Mouse (Mus musculus) embryonic facial prominence, embryonic 14.5 days (tissue): ENCODE results near the gene Sez6. TPM values are rescaled to one million over a fixed set of nuclear protein-coding genes. Genes with fewer than 3 reads are reported as not detected.

ENCODE experiments used
- ATAC-seq: fragments of 200-750 bp; cut with Nextera tagmentation; 2 replicates; pipeline ENCODE4 v1.8.0; 2017; ENCODE audit warnings: low read depth, moderate number of reproducible peaks, moderate TSS enrichment
- DNase-seq: peaks from one replicate; pipeline ENCODE4 v3.0.0-alpha.2; 2015; ENCODE audit warnings: low spot score
- H3K27ac ChIP-seq: fragments of 300-500 bp; sonication (generic); replicated peaks from 2 replicates; pipeline ENCODE4 v1.5.1; 2014; ENCODE audit warnings: low read depth, mild to moderate bottlenecking, low read length, moderate library complexity
- H3K27me3 ChIP-seq: fragments of 300-500 bp; sonication (generic); replicated peaks from 2 replicates; pipeline ENCODE4 v1.6.1; 2014; ENCODE audit warnings: low read length; ENCODE audit not compliant: control insufficient read depth, insufficient read depth
- H3K36me3 ChIP-seq: fragments of 300-500 bp; sonication (generic); 2 replicates; pipeline ENCODE4 v1.6.1; 2014; ENCODE audit warnings: low read length, mixed read lengths; ENCODE audit not compliant: control insufficient read depth, insufficient read depth
- H3K4me1 ChIP-seq: fragments of 300-500 bp; sonication (generic); 2 replicates; pipeline ENCODE4 v1.6.1; 2014; ENCODE audit warnings: antibody characterized with exemption, low read length; ENCODE audit not compliant: control insufficient read depth, insufficient read depth
- H3K4me2 ChIP-seq: fragments of 300-500 bp; sonication (generic); 2 replicates; pipeline ENCODE4 v1.6.1; 2014; ENCODE audit warnings: low read depth, mild to moderate bottlenecking, low read length, moderate library complexity, mixed read lengths
- H3K4me3 ChIP-seq: fragments of 300-500 bp; sonication (generic); 2 replicates; pipeline ENCODE4 v1.5.1; 2014; ENCODE audit warnings: low read depth, mild to moderate bottlenecking, low read length
- H3K9ac ChIP-seq: fragments of 300-500 bp; sonication (generic); 2 replicates; pipeline ENCODE4 v1.6.1; 2014; ENCODE audit warnings: low read depth, mild to moderate bottlenecking, low read length, moderate library complexity, mixed read lengths
- H3K9me3 ChIP-seq: fragments of 300-500 bp; sonication (generic); 2 replicates; pipeline ENCODE4 v1.6.1; 2016; ENCODE audit warnings: low read length; ENCODE audit not compliant: control insufficient read depth
- WGBS: fragments of 180-500 bp; shearing (Covaris S2); extraction: QIAGEN DNeasy Blood & Tissue Kit; methylation state at CpG from one replicate; pipeline ENCODE4 v1.1.7; 2014; 5-methylcytosine and 5-hydroxymethylcytosine counted together
- polyA plus RNA-seq: library from polyadenylated mRNA; unstranded; fragments of >200 nt; fragmentation: Nextera tagmentation; extraction: Ambion mirVana; gene quantifications from 2 replicates; pipeline ENCODE4 v1.2.1, GENCODE M21; 2014

The Sez6 gene
- polyA plus RNA-seq, 1 experiment from 2014 or later: 1.8 TPM

- H3K4me1 ChIP-seq: no peaks in the 10 kb centered on the region
- no peak overlapping the region for H3K27ac ChIP-seq
- H3K27me3 ChIP-seq: 0 out of 2 replicates have a peak, but pooled peaks cover 8% of the 10 kb centered on the region
- no peak overlapping the region for H3K4me2 ChIP-seq
- ATAC-seq (no peak), DNase-seq (no peak)
- 41% methylated on average over 12 of the region's 12 CpGs for WGBS
- H3K36me3 ChIP-seq: no peaks in the 10 kb centered on the region
- no peak overlapping the region for H3K4me3 ChIP-seq
- H3K9ac ChIP-seq: no peak overlapping the region
- no peaks in the 10 kb centered on the region for H3K9me3 ChIP-seq
These were observed 19.6 kb downstream of the Sez6 start for GRCm38 (mm10) chr11:77950125-77950685.

GRCm38 (mm10) chr11:77950797-77951228, 20.2 kb downstream of the Sez6 start:
- 74% methylated on average over 5 of the region's 5 CpGs for WGBS

GRCm38 (mm10) chr11:77953671-77954070, 23.1 kb downstream of the Sez6 start:
- no peak for DNase-seq
- H3K27ac ChIP-seq: no peak overlapping the region
- ATAC-seq: no peak
- H3K36me3 ChIP-seq: no peaks in the 10 kb centered on the region
- H3K9me3 ChIP-seq: no peaks in the 10 kb centered on the region
- H3K4me2 ChIP-seq: no peak overlapping the region
- no peak overlapping the region for H3K4me3 ChIP-seq
- no peaks in the 10 kb centered on the region for H3K4me1 ChIP-seq
- WGBS: 49% methylated on average over 9 of the region's 9 CpGs
- H3K27me3 ChIP-seq: 0 out of 2 replicates have a peak, but pooled peaks cover 3% of the 10 kb centered on the region
- H3K9ac ChIP-seq: no peak overlapping the region

More at GRCm38 (mm10) chr11:77950797-77951228, 20.2 kb downstream of the Sez6 start:
- H3K27ac ChIP-seq: no peak overlapping the region
- H3K36me3 ChIP-seq: no peaks in the 10 kb centered on the region
- ATAC-seq (no peak), DNase-seq (no peak)
- no peak overlapping the region for H3K9ac ChIP-seq
- H3K4me3 ChIP-seq: no peak overlapping the region
- H3K4me2 ChIP-seq: no peak overlapping the region
- 0 out of 2 replicates have a peak, but pooled peaks cover 8% of the 10 kb centered on the region for H3K27me3 ChIP-seq
- H3K9me3 ChIP-seq: no peaks in the 10 kb centered on the region
- H3K4me1 ChIP-seq: no peaks in the 10 kb centered on the region

GRCm38 (mm10) chr11:77956428-77956827, 25.8 kb downstream of the Sez6 start:
- no peak overlapping the region for H3K4me3 ChIP-seq
- no peaks in the 10 kb centered on the region for H3K4me1 ChIP-seq
- ATAC-seq: no peak
- DNase-seq: no peak
- no peak overlapping the region for H3K9ac ChIP-seq
- no peak overlapping the region for H3K27ac ChIP-seq
- 72% methylated on average over 3 of the region's 3 CpGs for WGBS
- no peaks in the 10 kb centered on the region for H3K9me3 ChIP-seq
- no peaks in the 10 kb centered on the region for H3K36me3 ChIP-seq
- no peaks in the 10 kb centered on the region for H3K27me3 ChIP-seq
- H3K4me2 ChIP-seq: no peak overlapping the region

GRCm38 (mm10) chr11:77958268-77958667, 27.7 kb downstream of the Sez6 start:
- Histone ChIP-seq H3K4me1 (no peaks in the 10 kb centered on the region), H3K9me3 (no peaks in the 10 kb centered on the region), H3K27ac (no peak overlapping the region), H3K4me2 (no peak overlapping the region), H3K4me3 (no peak overlapping the region), H3K36me3 (no peaks in the 10 kb centered on the region), H3K9ac (no peak overlapping the region), H3K27me3 (no peaks in the 10 kb centered on the region)
- DNase-seq (no peak), ATAC-seq (no peak)
- 82% methylated on average over 2 of the region's 2 CpGs for WGBS

- no peaks in the 10 kb centered on the region for H3K27me3 ChIP-seq
- H3K9ac ChIP-seq: no peak overlapping the region
- H3K4me2 ChIP-seq: no peak overlapping the region
- no peak overlapping the region for H3K27ac ChIP-seq
- ATAC-seq (no peak), DNase-seq (no peak)
- H3K4me3 ChIP-seq: no peak overlapping the region
- H3K9me3 ChIP-seq: no peaks in the 10 kb centered on the region
- H3K4me1 ChIP-seq: no peaks in the 10 kb centered on the region
- H3K36me3 ChIP-seq: no peaks in the 10 kb centered on the region
- 56% methylated on average over 8 of the region's 9 CpGs for WGBS
These were observed 28.3 kb downstream of the Sez6 start for GRCm38 (mm10) chr11:77958932-77959331.

GRCm38 (mm10) chr11:77960199-77960598, 29.6 kb downstream of the Sez6 start:
- no peak for ATAC-seq
- 48% methylated on average over 9 of the region's 9 CpGs for WGBS
- H3K4me2 ChIP-seq: no peak overlapping the region
- no peak overlapping the region for H3K27ac ChIP-seq
- H3K9ac ChIP-seq: no peak overlapping the region
- H3K9me3 ChIP-seq: no peaks in the 10 kb centered on the region
- no peak overlapping the region for H3K4me3 ChIP-seq
- H3K4me1 ChIP-seq: peaks cover 5% of the 10 kb centered on the region; the same call in 1 of the 2 replicates
- no peaks in the 10 kb centered on the region for H3K36me3 ChIP-seq
- DNase-seq: no peak
- no peaks in the 10 kb centered on the region for H3K27me3 ChIP-seq

- no peak for ATAC-seq
- no peaks in the 10 kb centered on the region for H3K27me3 ChIP-seq
These were observed 30.3 kb downstream of the Sez6 start for GRCm38 (mm10) chr11:77960898-77961297.

GRCm38 (mm10) chr11:77962946-77963345, 32.3 kb downstream of the Sez6 start:
- H3K9ac ChIP-seq: no peak overlapping the region
- no peaks in the 10 kb centered on the region for H3K9me3 ChIP-seq
- no peak overlapping the region for H3K4me2 ChIP-seq
- H3K4me3 ChIP-seq: no peak overlapping the region
- DNase-seq (no peak), ATAC-seq (no peak)
- 89% methylated on average over 10 of the region's 10 CpGs for WGBS
- no peaks in the 10 kb centered on the region for H3K27me3 ChIP-seq
- H3K4me1 ChIP-seq: peaks cover 5% of the 10 kb centered on the region; the same call in 1 of the 2 replicates
- no peaks in the 10 kb centered on the region for H3K36me3 ChIP-seq
- no peak overlapping the region for H3K27ac ChIP-seq

More at GRCm38 (mm10) chr11:77960898-77961297, 30.3 kb downstream of the Sez6 start:
- no peak overlapping the region for H3K4me3 ChIP-seq
- H3K4me1 ChIP-seq: peaks cover 5% of the 10 kb centered on the region; the same call in 1 of the 2 replicates
- H3K36me3 ChIP-seq: no peaks in the 10 kb centered on the region
- no peaks in the 10 kb centered on the region for H3K9me3 ChIP-seq
- no peak overlapping the region for H3K27ac ChIP-seq
- no peak overlapping the region for H3K4me2 ChIP-seq
- 43% methylated on average over 5 of the region's 5 CpGs for WGBS
- no peak overlapping the region for H3K9ac ChIP-seq
- no peak for DNase-seq
